In the genomic region with DNA sequence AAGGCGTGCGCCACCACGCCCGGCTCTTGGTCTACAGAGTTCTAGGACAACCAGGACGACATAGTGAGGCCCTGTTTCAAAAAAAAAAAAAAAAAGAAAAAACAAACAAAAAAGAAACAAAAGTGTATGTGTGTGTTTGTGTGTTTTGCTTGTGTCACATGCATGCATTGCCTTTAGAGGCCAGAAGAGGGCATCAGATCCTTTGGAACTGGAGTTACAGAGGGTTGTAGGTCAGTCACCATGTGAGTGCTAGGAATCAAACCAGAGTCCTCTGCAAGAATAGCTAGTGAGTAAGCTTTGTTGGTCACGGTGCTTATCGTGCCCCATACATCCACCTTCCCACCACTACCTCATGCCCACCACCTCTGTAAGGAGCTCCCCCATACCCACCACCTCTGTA, we compare ENCODE assay signal across 21 mouse cellular contexts. TPM values are rescaled to one million over a fixed set of nuclear protein-coding genes. Genes with fewer than 3 reads are reported as not detected.
A peak's percentile ranks its signal among the peaks of the same experiment; 100 is the strongest.
DNase-seq lines count a peak whose midpoint lies in the region; TF ChIP-seq lines count a peak whose summit lies in the region.
"Had no signal": no experiment of that assay in that cellular context is flagged by ENCODE, and none has a peak within 500 bp of the region (broad histone marks: within the 10 kb centered on the region; RNA-seq: fewer than 3 reads in every experiment).

No protein-coding gene starts in this region.

- intact Hi-C loops in gastrocnemius, adult 2 months (cut with DNase I) = no loop called here

- peak; percentile 50 for TF ChIP-seq RAD21 in MEL (IDR thresholded peaks at IDR 0.05; ENCODE audit: low read depth, low read length)

- H3K27ac ChIP-seq in gastrocnemius, adult 2 months = no peak overlapping the region
- H3K27ac ChIP-seq in layer of hippocampus, adult 2 months = no peak overlapping the region
- no peak overlapping the region for H3K27ac ChIP-seq in MEL (ENCODE audit: control insufficient read depth, low read depth, low read length)
- H3K27ac ChIP-seq: forebrain, embryonic 10.5 days; heart, embryonic 13.5 days; neural tube, embryonic 13.5 days; stomach, embryonic 15.5 days had no signal

- no peaks in the 10 kb centered on the region for H3K79me2 ChIP-seq in MEL (ENCODE audit: control insufficient read depth, insufficient read depth, low read length, poor library complexity)

- H3K9me3 ChIP-seq in MEL (replicated peaks; ENCODE audit: insufficient read depth, low read length) = no peaks in the 10 kb centered on the region
- H3K9me3 ChIP-seq: forebrain, embryonic 10.5 days; heart, embryonic 13.5 days; neural tube, embryonic 13.5 days; stomach, embryonic 15.5 days had no signal

- no peak for DNase-seq in gastrocnemius, adult 2 months
- DNase-seq in gastrocnemius, postnatal 10 days = no peak
- no peak for DNase-seq in layer of hippocampus, adult 2 months (ENCODE audit: low spot score in 2 of 2)
- no peak for DNase-seq in layer of hippocampus, adult 8-10 months (ENCODE audit: low spot score in 2 of 2)
- peak; percentile 59 for DNase-seq in 416B (ENCODE audit: low read depth)
- DNase-seq in MEL (ENCODE audit: low read depth, low spot score) = peak; percentile 54
- DNase-seq in thymus, adult 18-20 months = no peak
- DNase-seq in spleen, adult 18-20 months = no peak
- DNase-seq: adrenal gland, postnatal 36 days; cerebellum, adult 11-12 months; cerebellum, postnatal 25 days; forebrain, postnatal 0 days; heart, postnatal 4 days; kidney, adult 18-20 months; lung, adult 18-20 months; right cerebral cortex, postnatal 14 days had no signal

- no peak overlapping the region for H3K9ac ChIP-seq in MEL (ENCODE audit: control insufficient read depth, low read depth, low read length, poor library complexity, severe bottlenecking)
- H3K9ac ChIP-seq: forebrain, postnatal 0 days; heart, embryonic 13.5 days; neural tube, embryonic 13.5 days; stomach, embryonic 15.5 days had no signal

- no peak for TF ChIP-seq POLR2A in MEL (IDR thresholded peaks at IDR 0.05; ENCODE audit: control insufficient read depth in 1 of 2, insufficient read depth in 1 of 2, low read depth in 1 of 2, low read length in 2 of 2, poor library complexity in 1 of 2)

- H3K27me3 ChIP-seq in MEL (ENCODE audit: control insufficient read depth in 1 of 2, insufficient read depth in 2 of 2, low read length in 2 of 2) = no peaks in the 10 kb centered on the region
- H3K27me3 ChIP-seq: heart, embryonic 13.5 days; neural tube, embryonic 13.5 days; stomach, embryonic 15.5 days had no signal

- H3K36me3 ChIP-seq in MEL (ENCODE audit: control insufficient read depth in 1 of 2, insufficient read depth in 2 of 2, low read length in 2 of 2) = peaks cover 0 to 10% of the 10 kb centered on the region in 2 experiments; a peak in 2 of 4 replicates
- H3K36me3 ChIP-seq: forebrain, embryonic 10.5 days; G1E; heart, embryonic 13.5 days; neural tube, embryonic 13.5 days; stomach, embryonic 15.5 days had no signal

- peak; percentile 45 for TF ChIP-seq CTCF in gastrocnemius, adult 2 months (IDR thresholded peaks at IDR 0.05)
- TF ChIP-seq CTCF in layer of hippocampus, adult 2 months (conservative IDR thresholded peaks at IDR 0.05) = peak; percentile 53
- peak; percentile 27 to 56 (median 52); a peak in 5 of 6 replicates for TF ChIP-seq CTCF in MEL (IDR thresholded peaks at IDR 0.05 in 2 of 3, conservative IDR thresholded peaks at IDR 0.05 in 1 of 3; ENCODE audit: control insufficient read depth in 1 of 3, insufficient read depth in 1 of 3, low read depth in 2 of 3, low read length in 3 of 3, poor library complexity in 1 of 3, severe bottlenecking in 1 of 3)

- peaks cover 0 to 12% of the 10 kb centered on the region in 2 experiments; a peak in 2 of 4 replicates for H3K4me1 ChIP-seq in MEL (ENCODE audit: control insufficient read depth in 1 of 2, insufficient read depth in 2 of 2, low read length in 2 of 2)
- H3K4me1 ChIP-seq: neural tube, embryonic 13.5 days had no signal

- TF ChIP-seq EP300 in MEL (IDR thresholded peaks at IDR 0.05; ENCODE audit: low read depth in 1 of 2, low read length in 2 of 2) = no peak

- no peak overlapping the region for H3K4me3 ChIP-seq in gastrocnemius, adult 2 months
- H3K4me3 ChIP-seq in layer of hippocampus, adult 2 months = no peak overlapping the region
- H3K4me3 ChIP-seq in MEL (ENCODE audit: control insufficient read depth in 1 of 2, insufficient read depth in 1 of 2, low read depth in 2 of 2, low read length in 2 of 2) = no peak overlapping the region
- H3K4me3 ChIP-seq: forebrain, embryonic 10.5 days; heart, embryonic 13.5 days; neural tube, embryonic 13.5 days; stomach, embryonic 15.5 days had no signal

TF ChIP-seq in MEL, 35 proteins besides CTCF, POLR2A, EP300 and RAD21:
- 0 out of 2 replicates have a peak, but pooled peaks have one; percentile 9 for TF ChIP-seq ZC3H11A (IDR thresholded peaks at IDR 0.05; ENCODE audit: low read depth, low read length)
- no peak for TF ChIP-seq ZKSCAN1 (IDR thresholded peaks at IDR 0.05; ENCODE audit: low read depth, low read length)
- TF ChIP-seq MYC (IDR thresholded peaks at IDR 0.05; ENCODE audit: low read depth, low read length) = peak; percentile 28; the same call in 1 of the 2 replicates
- TF ChIP-seq SMC3 (IDR thresholded peaks at IDR 0.05; ENCODE audit: low read depth, low read length) = peak; percentile 34; the same call in 1 of the 2 replicates
TF ChIP-seq in MEL: peak in this region for 3.

RNA-seq across cellular contexts. Expression of a gene that starts 31.4 kb away (rescaled TPM):
- total RNA-seq in gastrocnemius, adult 2 months (2021) = 100 to 1,000 TPM; 121 to 128 TPM
- 100 to 1,000 TPM; 167 to 185 TPM for total RNA-seq in gastrocnemius, postnatal 10 days (2021)
- 100 to 1,000 TPM; 179 to 184 TPM for total RNA-seq in layer of hippocampus, adult 2 months (2021)
- 100 to 1,000 TPM; 172 to 184 (median 178) TPM for total RNA-seq in layer of hippocampus, adult 8-10 months (2022)
- 74.2 and 83.5 TPM in 2 replicates for total RNA-seq in MEL (2012; rRNA removed)
- polyA plus RNA-seq in MEL (2012; ENCODE audit: insufficient read depth in 1 of 2, insufficient read length in 2 of 2, low read depth in 1 of 2, low replicate concordance in 2 of 2, missing spikeins in 1 of 2) = 100 to 1,000 TPM in 1 of 2 experiments, not detected in 1; 385 TPM

RNA-seq across cellular contexts. Expression of a gene that starts 56.6 kb away (rescaled TPM):
- total RNA-seq in gastrocnemius, adult 2 months (2021) = 1 to 10 TPM; 7.5 to 8.0 TPM
- 1 to 10 TPM; 8.7 to 9.8 TPM for total RNA-seq in gastrocnemius, postnatal 10 days (2021)
- 10 to 100 TPM; 18.9 to 20.6 TPM for total RNA-seq in layer of hippocampus, adult 2 months (2021)
- total RNA-seq in layer of hippocampus, adult 8-10 months (2022) = 10 to 100 TPM; 18.4 to 24.0 (median 19.7) TPM
- 10.9 and 11.6 TPM in 2 replicates for total RNA-seq in MEL (2012; rRNA removed)
- 10 to 100 TPM in 1 of 2 experiments, not detected in 1; 18.5 TPM for polyA plus RNA-seq in MEL (2012; ENCODE audit: insufficient read depth in 1 of 2, insufficient read length in 2 of 2, low read depth in 1 of 2, low replicate concordance in 2 of 2, missing spikeins in 1 of 2)

Comparison
In these comparisons a context has a peak if more than half of its experiments do, and no peak if none do; other contexts are left out.
1. DNase-seq: peak in 416B (single experiment) and MEL (single experiment); none in gastrocnemius, adult 2 months (single experiment), gastrocnemius, postnatal 10 days (single experiment), layer of hippocampus, adult 2 months (0 of 2), layer of hippocampus, adult 8-10 months (0 of 2), thymus, adult 18-20 months (0 of 2) and spleen, adult 18-20 months (0 of 2).
2. Peak in every context shown above with its lines, with median percentiles within 50 percentile points of each other: CTCF ChIP-seq.